In the genomic region with DNA sequence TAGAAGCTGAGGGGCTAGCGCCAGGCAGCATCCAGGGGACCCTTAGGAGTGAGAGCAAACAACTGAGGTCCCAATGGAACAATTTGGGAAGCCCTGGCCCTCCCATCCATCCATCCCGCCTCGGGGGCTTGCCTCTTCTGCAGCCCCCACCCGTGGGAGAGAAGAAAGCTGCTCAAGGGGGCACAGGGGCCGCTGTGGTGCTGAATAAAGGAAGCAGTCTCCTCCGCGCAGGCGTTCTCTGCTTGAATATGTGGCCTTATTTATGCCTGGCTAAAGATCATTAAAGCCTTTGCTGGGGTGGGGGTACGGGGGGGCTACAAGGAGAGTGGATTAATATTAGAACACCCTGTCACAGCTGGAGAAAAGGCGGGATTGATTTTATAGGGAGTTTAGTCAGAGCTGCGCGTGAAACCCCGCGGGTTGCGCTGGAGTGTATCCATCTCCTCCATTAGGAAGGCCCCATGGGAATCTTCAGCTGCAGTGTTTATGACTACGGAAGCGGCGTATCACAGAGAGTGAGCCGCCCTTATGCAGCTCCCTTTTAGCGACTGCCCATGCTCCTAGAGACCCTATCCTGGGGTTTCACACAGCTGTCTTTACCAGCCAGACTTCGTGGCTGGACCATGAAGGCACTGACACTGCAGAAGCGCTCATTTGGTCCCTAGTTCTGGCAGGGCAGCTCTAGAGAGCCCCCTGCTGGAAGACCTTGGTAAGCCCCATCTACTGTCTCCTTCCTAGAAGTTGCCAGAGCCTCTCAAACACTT, we compare ENCODE assay signal across 8 mouse cellular contexts.
DNase-seq lines count a peak whose midpoint lies in the region; ATAC-seq and TF ChIP-seq lines count a peak whose summit lies in the region.

No protein-coding gene starts in this region.

- peak; percentile 75 for TF ChIP-seq CTCF in cerebellum, adult 2 months (IDR thresholded peaks at IDR 0.05; ENCODE audit: borderline replicate concordance, insufficient read depth, low read depth, low read length)
- peak; percentile 86 for TF ChIP-seq CTCF in forebrain, postnatal 0 days (IDR thresholded peaks at IDR 0.05; ENCODE audit: low read depth)
- TF ChIP-seq CTCF in layer of hippocampus, adult 2 months (conservative IDR thresholded peaks at IDR 0.05), result peak; percentile 99
- peak; percentile 63 for TF ChIP-seq CTCF in liver, postnatal 0 days (IDR thresholded peaks at IDR 0.05; ENCODE audit: low read depth)

- no peak for TF ChIP-seq POLR2A in cerebellum, adult 2 months (IDR thresholded peaks at IDR 0.05; ENCODE audit: borderline replicate concordance, insufficient read depth, low read length)

- peak overlapping the region; percentile 44 for H3K4me2 ChIP-seq in forebrain, postnatal 0 days (ENCODE audit: low read depth)
- peak overlapping the region; percentile 33; the same call in 1 of the 2 replicates for H3K4me2 ChIP-seq in liver, postnatal 0 days (ENCODE audit: low read depth, low read length)

- peak; percentile 88 for DNase-seq in MN1 (ENCODE audit: low spot score)
- DNase-seq in cerebellum, adult 2 months, result peak; percentile 59 to 78
- DNase-seq in forebrain, postnatal 0 days, result peak; percentile 86
- DNase-seq in hindbrain, embryonic 10.5 days (ENCODE audit: low spot score), result peak; percentile 81
- peak; percentile 74 to 79 for DNase-seq in layer of hippocampus, adult 2 months (ENCODE audit: low spot score in 2 of 2)
- peak; percentile 47 for DNase-seq in liver, postnatal 0 days
- peak; percentile 60 for DNase-seq in ovary, postnatal 36 days (ENCODE audit: low spot score)

- H3K4me3 ChIP-seq in cerebellum, adult 2 months (replicated peaks; ENCODE audit: insufficient read depth, low read depth, low read length), result peak overlapping the region; percentile 35
- peak overlapping the region; percentile 20 for H3K4me3 ChIP-seq in forebrain, postnatal 0 days (ENCODE audit: low read depth, low read length)
- H3K4me3 ChIP-seq in hindbrain, embryonic 10.5 days, result peak overlapping the region; percentile 43
- H3K4me3 ChIP-seq in layer of hippocampus, adult 2 months, result peak overlapping the region; percentile 42
- no peak overlapping the region for H3K4me3 ChIP-seq in liver, postnatal 0 days (ENCODE audit: low read depth, low read length)

- H3K9me3 ChIP-seq in forebrain, postnatal 0 days (ENCODE audit: low read length), result no peaks in the 10 kb centered on the region
- H3K9me3 ChIP-seq in hindbrain, embryonic 10.5 days, result no peaks in the 10 kb centered on the region
- no peaks in the 10 kb centered on the region for H3K9me3 ChIP-seq in liver, postnatal 0 days (ENCODE audit: low read length)

- TF ChIP-seq EP300 in liver, postnatal 0 days (IDR thresholded peaks at IDR 0.05; ENCODE audit: low read depth), result no peak

- peak; percentile 81 for ATAC-seq in forebrain, postnatal 0 days
- no peak for ATAC-seq in liver, postnatal 0 days
- ATAC-seq in monocyte, adult 5-6 weeks (replicated peaks; ENCODE audit: insufficient number of reproducible peaks, low FRiP score, low TSS enrichment, poor library complexity, severe bottlenecking), result no peak

- H3K27ac ChIP-seq in cerebellum, adult 2 months (ENCODE audit: insufficient read depth, low read length), result no peak overlapping the region
- H3K27ac ChIP-seq in forebrain, postnatal 0 days (ENCODE audit: low read depth, low read length), result no peak overlapping the region
- peak overlapping the region; percentile 82 for H3K27ac ChIP-seq in hindbrain, embryonic 10.5 days
- H3K27ac ChIP-seq in layer of hippocampus, adult 2 months, result peak overlapping the region; percentile 20; the same call in 1 of the 2 replicates
- no peak overlapping the region for H3K27ac ChIP-seq in liver, postnatal 0 days (ENCODE audit: low read depth)

- H3K9ac ChIP-seq in forebrain, postnatal 0 days, result 0 out of 2 replicates have a peak overlapping the region, but pooled peaks have one; percentile 33
- no peak overlapping the region for H3K9ac ChIP-seq in liver, postnatal 0 days (replicated peaks)

- no peaks in the 10 kb centered on the region for H3K27me3 ChIP-seq in cerebellum, adult 2 months (ENCODE audit: control insufficient read depth, insufficient read depth, low read length)
- H3K27me3 ChIP-seq in forebrain, postnatal 0 days (ENCODE audit: insufficient read depth, low read length), result peaks cover 4% of the 10 kb centered on the region
- H3K27me3 ChIP-seq in hindbrain, embryonic 10.5 days (ENCODE audit: insufficient read depth, poor library complexity, severe bottlenecking), result peaks cover 25% of the 10 kb centered on the region
- H3K27me3 ChIP-seq in liver, postnatal 0 days (ENCODE audit: insufficient read depth, low read length), result peaks cover 4% of the 10 kb centered on the region; the same call in 1 of the 2 replicates

- no peaks in the 10 kb centered on the region for H3K36me3 ChIP-seq in forebrain, postnatal 0 days (ENCODE audit: insufficient read depth)
- H3K36me3 ChIP-seq in hindbrain, embryonic 10.5 days, result no peaks in the 10 kb centered on the region
- H3K36me3 ChIP-seq in liver, postnatal 0 days (replicated peaks; ENCODE audit: insufficient read depth, low read length), result no peaks in the 10 kb centered on the region

- no peaks in the 10 kb centered on the region for H3K4me1 ChIP-seq in cerebellum, adult 2 months (ENCODE audit: control insufficient read depth, insufficient read depth, low read length)
- no peaks in the 10 kb centered on the region for H3K4me1 ChIP-seq in forebrain, postnatal 0 days (ENCODE audit: insufficient read depth)
- H3K4me1 ChIP-seq in hindbrain, embryonic 10.5 days (replicated peaks), result peaks cover 14% of the 10 kb centered on the region
- no peaks in the 10 kb centered on the region for H3K4me1 ChIP-seq in liver, postnatal 0 days (ENCODE audit: insufficient read depth)

- WGBS in cerebellum, adult 2 months, result 24% methylated on average over 22 of the region's 22 CpGs
- WGBS in forebrain, postnatal 0 days, result 10% methylated on average over 22 of the region's 22 CpGs
- WGBS in hindbrain, embryonic 10.5 days, result 16% methylated on average over 22 of the region's 22 CpGs
- 21% methylated on average over 22 of the region's 22 CpGs for WGBS in liver, postnatal 0 days (ENCODE audit: insufficient replicate concordance)

Comparison
In these comparisons a context has a peak if more than half of its experiments do, and no peak if none do; other contexts are left out.
1. H3K27ac ChIP-seq: peak in hindbrain, embryonic 10.5 days (single experiment) and layer of hippocampus, adult 2 months (single experiment); none in cerebellum, adult 2 months (single experiment), forebrain, postnatal 0 days (single experiment) and liver, postnatal 0 days (single experiment).
2. Peak in every context shown above with its lines, with median percentiles within 50 percentile points of each other: DNase-seq and CTCF ChIP-seq.